Mouse (Mus musculus) CD8-positive naive resting alpha-beta T cell, adult 2 months (primary cell): Measurements from ENCODE around the gene Mrnip.

Source experiments
- DNase-seq, 2 experiments: peaks; one replicate each; pipeline ENCODE4 v3.0.0; 2022; ENCODE audit warnings: low read depth in 2 of 2, low spot score in 2 of 2

The Mrnip gene

DNA sequence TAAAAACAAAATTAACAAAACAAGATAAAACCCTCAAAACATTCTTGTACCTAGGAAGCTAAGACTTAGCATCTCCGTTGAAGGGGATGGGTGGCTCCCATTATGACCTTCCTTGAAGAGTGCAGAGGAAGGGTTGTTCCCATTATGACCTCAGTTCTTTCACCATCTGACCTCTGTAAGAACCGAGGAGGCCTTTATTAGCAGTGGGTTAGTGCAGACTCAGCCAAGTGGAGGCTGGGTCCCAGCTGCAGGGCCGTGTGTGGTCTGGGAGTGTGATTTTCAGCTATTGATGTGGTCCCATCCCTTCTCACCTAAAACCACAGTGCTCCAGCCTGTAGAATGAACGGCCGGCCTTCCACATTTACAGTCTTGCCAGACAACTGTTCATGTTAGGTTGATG lies 71.0 kb downstream of the Mrnip start:
- no peak for DNase-seq

DNA sequence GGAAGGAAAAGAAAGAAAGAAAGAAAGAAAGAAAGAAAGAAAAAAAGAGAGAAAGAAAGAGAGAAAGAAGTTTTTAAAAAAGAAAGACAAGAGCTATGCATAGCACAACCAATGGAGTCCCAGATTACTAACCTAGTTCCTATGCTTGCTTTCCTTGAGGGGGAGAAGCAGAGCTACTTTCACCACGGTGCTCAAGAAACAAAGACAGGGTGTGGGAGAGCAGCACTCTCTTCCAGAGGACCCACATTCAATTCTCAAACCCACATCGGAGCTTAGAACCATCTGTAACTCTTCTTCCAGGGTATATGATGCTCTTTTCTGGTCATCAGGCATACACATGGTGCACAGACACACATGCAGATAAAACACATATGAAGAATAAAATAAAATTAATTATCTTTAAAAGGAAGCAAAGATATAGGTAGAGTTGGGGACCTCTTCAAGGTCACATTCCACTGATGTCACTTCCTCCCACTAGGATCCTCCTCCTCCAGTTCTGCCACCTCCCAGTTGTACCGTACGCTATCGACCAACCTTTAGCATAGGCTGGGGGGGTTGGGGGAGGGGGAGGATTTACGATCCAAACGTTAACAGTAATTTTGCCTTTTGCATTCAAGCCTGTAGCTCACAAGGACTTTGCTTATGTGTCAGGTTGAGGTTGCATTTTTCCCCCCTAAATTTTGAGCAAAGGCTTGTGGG lies 74.4 kb downstream of the Mrnip start:
- no peak for DNase-seq
